Mouse (Mus musculus): ENCODE data around the gene Bend7.

Gene Bend7

DNA sequence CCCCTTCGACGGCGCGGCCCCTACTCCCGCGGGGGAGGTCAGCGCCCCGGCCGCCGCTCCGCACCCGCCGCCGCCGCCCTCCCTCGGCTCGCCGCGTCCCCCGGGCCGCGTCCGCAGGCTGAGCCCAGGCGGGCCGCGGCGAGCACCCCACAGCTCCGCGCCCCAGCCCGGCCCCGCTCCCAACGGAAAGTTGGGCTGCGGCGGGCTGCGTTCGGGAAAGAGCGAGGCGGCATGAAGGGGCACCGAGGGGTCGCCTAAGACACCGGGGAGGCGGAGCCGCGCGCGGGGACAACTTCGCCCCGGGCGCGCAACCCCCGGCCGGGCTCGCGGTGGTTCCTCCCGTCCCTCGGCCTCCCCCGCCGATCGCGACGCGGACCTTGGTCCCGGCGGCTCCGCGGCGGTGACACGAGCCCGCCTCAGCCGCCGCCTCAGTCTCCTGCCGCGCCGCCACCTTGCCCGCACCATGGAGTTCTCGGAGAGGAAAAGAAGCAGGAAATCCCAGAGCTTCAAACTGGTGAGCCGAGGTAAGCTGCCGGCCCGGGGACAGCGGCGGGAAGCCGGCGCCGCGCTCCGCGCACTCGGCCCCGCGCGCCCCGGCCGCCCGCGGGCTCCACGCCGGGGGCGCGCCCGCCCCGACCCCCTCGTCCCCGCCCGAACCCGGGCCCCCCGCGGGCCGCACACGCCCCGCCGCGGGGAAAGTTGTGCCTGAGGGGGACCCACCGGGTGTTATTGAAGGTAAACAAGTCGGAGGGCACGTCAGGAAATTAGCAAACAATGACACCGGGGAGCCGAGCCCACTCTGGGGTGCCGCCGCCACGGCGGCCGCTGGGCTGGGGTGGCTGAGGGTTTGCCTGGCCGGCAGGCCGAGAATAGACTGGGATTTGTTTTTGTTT lies at the start of gene Bend7:
Gene Bend7 (plus strand): TSS at position 63 of the 893 bp plus-strand sequence.
- in situ Hi-C loops (cut with MboI; ENCODE audit: low sequenced_read_pairs): no loop called here

DNA sequence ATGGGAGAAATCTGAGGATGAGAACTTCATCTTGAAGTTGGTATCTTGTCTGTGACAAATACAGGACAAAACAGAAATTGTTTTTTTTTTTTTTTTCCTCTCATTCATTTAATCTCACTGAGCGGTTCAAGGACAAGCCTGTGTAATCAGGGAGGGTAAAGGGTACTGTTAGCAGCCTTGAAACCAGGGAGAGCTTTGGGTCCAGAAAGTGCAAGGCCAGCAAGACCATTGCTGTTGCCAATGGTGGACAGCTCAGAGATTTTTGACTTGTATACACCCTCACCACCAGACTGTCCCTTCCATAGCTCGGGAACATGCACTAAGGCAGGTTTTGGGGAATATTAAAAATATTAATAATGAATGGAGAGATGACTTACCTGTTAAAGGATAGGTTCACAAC lies 49.0 kb upstream of the Bend7 start:
- in situ Hi-C loops (cut with MboI; ENCODE audit: low sequenced_read_pairs): no loop called here

DNA sequence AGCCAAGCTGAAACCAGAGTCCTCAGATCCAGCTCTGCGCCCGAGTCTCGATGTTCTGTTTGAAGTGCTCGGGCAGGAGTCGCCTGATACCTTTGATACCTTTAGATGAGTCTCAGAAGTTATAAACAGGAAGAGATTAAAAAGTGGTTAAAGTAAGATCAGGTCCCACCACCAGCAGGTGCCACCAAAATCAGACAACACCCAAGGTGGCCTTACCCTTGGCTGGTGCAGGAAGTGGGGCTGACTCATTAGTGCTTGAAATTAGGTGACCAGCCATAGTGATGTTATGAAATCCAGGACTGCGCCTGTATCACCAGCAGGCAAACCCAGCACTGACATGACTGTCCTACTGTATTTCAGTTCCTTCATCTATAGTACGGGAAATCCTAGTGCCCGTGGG lies 47.9 kb upstream of the Bend7 start:
- in situ Hi-C loops (cut with MboI; ENCODE audit: low sequenced_read_pairs): no loop called here

DNA sequence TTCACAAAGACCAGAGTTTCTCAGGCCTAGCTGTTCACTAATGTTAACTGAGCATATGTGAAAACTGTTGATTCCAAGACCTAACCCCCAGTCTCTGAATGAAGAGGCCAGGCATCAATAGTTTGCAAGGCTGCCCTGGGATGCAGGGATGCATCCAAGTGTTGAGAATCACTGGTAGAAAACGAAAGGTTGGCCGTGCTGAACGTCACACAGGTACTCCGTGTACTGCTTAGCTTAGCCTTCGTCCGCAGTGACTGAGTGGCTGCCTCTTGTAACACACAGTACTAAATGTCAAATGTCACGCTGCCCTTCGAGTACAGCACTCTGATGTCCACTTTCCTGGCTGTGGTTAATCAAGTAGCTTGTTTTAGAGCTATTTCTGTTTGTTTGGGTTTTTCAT lies 46.0 kb upstream of the Bend7 start:
- in situ Hi-C loops (cut with MboI; ENCODE audit: low sequenced_read_pairs): no loop called here

DNA sequence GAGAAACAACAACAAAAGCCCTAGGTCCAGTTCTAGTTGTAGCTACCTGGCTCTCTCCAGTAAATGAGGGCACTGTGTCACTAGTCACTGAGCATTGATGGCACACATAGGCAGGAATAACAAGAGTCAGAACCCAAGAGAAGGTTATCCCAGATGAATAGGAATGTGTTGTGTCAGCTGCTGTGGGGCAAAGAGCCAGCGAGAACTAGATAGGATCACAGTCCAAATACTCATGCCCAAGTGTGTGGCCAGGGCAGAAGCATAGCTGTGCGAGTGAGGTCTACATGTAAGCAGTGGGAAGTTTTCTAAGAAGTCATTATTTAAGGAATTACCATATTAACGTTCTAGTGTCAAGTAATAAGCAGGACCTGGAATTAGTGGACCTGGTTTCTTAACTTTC lies 37.7 kb upstream of the Bend7 start:
- in situ Hi-C loops (cut with MboI; ENCODE audit: low sequenced_read_pairs): no loop called here

DNA sequence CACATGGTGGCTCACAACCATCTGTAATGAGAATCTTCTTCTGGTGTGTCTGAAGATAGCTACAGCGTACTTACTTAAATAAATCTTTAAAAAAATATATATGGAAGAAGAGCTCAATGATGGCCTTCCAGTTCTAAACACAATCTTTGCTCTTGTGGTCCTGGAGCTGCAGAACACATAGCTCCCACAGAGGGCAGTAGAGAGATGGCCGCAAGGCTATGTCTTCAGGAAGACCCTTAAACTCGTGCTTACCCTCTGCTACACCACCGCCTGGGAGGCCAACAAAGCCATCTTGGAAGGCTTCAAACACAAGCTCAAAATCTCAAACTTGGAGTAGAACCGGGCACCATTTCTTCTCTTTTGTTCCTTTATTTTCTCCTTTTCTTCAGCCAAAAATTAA lies 6.4 kb upstream of the Bend7 start:
- in situ Hi-C loops (cut with MboI; ENCODE audit: low sequenced_read_pairs): no loop called here

DNA sequence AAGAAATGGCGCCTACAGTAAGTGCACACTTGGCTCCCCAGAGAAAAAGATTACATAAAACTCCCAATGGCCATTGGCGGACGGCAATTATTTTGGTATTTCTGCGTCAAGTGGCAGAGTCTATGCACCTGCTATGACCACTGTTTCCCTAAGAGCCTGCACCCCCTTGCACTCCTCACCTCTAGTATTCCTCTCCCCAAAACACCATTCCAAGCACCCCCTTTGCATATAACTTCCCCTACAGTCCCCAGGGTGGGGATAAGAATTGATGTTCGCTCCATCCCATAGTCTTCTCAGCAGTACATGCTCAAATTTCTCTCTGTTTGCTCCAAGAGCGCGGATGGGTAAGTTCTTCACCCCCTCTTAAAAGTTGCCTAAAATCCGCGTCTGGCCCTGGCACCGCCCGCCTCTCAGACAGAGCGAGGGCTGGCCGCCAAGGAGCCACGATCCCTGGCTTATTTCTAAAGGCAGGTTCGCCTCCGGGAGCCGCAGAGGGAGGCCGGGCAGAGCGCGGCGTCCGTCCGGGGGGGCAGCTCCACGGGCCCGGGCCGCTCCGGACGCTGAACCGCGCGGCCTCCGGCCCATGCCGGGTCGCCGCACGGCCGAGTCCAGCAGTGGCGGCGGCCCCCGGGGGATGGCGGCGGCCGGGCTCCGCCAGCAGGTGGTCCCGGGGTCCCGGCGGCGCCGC lies 406 bp upstream of the Bend7 start:
- in situ Hi-C loops (cut with MboI; ENCODE audit: low sequenced_read_pairs): no loop called here

DNA sequence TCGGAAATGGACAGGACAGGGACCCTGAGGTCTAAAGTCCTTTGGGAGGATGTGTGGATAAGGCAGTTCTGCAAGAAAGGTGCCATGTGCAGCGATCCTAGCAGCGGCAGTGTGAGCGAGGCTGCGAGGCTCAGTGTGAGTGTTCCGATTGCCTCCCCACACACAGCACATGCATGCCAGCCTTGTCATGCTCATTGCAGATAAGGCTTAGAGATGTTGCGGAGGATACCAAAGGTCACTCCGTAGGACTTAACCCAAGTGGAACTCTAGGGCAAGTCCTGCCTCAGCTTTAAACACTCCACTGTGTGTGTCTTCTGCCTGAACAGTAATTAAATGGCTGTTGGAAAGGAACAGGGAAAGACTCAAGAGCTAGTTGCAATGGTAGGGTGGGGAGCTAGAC lies 5.5 kb downstream of the Bend7 start:
- in situ Hi-C loops (cut with MboI; ENCODE audit: low sequenced_read_pairs): no loop called here

DNA sequence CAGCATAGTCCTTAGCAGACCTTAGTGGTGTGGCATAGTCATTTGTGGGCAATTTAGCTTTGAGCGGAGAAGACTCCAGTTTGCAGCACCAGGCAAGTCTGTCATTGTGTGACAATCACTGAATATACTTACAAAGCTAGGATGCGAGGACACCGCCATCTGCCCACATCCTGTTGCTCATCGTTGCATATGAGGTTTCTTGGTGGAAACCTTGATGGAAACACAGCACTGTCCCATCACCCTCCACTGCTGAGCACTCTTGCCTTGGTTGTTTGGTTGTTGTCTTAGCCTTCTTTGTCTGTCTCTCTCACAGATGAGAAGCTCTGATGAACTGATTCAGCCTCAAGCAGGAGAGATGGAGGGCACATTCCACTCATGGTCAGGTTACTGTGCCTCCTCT lies 12.5 kb downstream of the Bend7 start:
- in situ Hi-C loops (cut with MboI; ENCODE audit: low sequenced_read_pairs): no loop called here

DNA sequence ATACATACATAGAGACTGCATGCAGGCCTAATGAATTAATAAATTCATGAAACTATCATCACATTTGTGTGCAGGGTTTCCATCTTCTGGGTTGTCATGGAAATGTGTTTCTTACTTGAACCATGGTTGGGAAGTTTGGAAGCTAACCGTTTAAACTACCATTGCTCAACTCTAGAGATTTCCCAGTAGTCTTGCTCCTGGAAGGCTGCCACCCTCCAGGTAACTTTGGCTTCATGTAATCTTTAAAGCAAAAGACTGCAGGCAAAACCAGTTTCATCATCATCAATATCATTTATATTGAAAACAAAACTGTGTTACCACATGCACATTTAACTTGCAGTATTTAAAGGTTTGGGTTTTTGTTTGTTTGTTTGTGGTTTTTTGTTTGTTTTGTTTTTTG lies 16.3 kb downstream of the Bend7 start:
- in situ Hi-C loops (cut with MboI; ENCODE audit: low sequenced_read_pairs): no loop called here

DNA sequence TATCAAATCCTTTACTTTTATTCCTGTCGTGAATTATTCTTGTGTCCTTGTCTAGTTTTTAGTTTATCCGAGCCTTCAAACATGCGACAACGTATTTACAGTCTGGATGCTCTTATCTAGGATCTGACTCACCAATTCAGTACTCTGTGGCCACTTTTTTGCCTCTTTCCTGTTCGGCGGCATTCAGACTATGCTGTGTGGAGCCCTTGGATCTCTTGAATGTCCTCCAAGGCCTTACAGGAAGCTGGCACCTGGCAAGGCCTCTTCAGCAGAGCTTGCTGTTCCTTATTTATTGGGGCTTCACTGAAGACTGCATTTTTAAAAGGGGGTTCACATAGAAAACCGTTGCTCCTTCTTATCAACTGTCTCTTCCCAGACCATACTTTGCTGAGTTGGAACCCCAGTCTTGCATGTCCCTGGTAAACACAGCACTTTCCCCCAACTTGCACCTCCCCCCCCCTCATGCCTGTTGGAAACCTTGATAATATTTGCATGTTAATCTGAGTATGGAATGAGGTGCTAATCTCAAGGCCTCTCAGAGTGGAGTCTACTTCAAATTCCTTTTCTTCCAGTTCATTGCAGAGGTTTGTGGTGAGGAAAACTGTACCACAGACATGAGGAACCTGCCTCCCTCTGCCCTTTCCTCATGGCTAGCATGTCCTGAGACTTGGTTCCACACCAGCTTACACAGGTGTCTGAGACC lies 18.6 kb downstream of the Bend7 start:
- in situ Hi-C loops (cut with MboI; ENCODE audit: low sequenced_read_pairs): no loop called here

DNA sequence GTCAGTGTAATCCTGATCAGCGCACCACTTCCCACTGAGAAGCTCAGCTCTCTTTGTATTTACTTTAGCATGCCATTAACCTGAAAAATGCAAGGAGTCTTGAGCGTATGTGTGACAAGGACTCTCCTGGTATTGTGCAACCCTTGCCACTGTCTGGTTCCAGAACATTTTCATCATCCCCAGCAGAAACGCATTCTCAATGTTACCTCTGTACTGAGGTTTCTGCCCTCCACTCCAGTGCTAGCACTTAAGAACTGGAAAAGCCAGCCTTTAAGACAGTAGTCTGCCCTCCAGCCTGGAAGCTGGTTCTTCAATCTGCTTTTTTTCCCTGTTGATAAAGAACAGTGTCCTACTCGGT lies 19.1 kb downstream of the Bend7 start:
- in situ Hi-C loops (cut with MboI; ENCODE audit: low sequenced_read_pairs): no loop called here

DNA sequence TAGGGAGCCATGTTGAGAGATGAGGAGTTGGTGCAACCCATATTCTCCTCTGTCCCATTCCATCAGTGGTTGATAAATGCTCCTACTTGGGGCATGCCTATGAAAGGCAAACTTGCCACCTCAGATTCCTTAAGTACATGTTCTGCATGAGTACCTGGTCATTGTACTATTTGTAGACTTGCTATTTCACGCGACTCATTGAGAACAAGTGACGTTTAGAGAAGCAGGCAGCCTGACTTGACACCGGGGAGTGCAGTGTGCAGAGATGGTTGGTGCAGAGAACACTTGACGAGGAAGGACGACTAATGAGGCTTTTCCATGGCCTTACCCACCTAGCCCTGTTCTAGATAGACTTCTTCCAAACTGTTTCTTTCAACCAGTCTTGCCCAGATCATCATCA lies 34.3 kb downstream of the Bend7 start:
- in situ Hi-C loops (cut with MboI; ENCODE audit: low sequenced_read_pairs): no loop called here

DNA sequence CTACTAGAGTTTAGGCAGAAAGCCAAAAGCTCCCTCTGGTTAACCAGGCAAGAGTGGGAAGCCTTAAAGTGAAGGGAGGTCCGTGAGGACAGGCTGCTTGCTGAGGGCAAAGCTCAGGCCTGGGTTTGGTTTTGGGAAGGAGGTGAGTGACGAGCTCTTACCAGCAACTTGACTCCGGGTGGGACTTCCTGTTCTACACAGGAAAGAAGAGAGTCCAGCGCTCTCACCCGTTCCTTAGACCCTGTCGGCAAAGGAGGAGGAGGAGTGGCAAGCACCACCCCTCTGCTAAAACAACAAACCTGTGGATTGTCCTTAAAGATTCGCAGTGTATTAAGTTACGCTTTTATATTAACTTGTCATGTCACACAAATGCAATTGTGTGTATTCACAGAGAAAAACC lies 38.1 kb downstream of the Bend7 start:
- in situ Hi-C loops (cut with MboI; ENCODE audit: low sequenced_read_pairs): no loop called here

DNA sequence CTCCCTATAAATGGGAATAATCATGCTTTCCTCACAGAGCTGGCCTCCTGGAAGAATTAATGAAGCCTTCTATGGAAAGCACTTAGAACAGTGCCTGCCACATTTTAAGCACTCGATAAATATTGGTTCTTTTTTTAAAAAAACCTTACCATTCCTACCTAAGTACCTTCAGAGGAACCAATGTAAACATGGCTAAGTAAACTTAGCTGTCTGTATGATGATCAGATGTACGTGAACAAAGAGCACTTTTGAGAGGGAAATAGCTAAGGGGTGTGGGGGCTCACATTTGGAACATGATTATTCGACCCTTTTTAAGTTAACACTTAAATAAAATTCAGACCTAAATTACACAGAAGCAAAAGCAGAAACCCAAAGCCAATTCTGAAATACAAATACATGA lies 39.6 kb downstream of the Bend7 start:
- in situ Hi-C loops (cut with MboI; ENCODE audit: low sequenced_read_pairs): no loop called here

DNA sequence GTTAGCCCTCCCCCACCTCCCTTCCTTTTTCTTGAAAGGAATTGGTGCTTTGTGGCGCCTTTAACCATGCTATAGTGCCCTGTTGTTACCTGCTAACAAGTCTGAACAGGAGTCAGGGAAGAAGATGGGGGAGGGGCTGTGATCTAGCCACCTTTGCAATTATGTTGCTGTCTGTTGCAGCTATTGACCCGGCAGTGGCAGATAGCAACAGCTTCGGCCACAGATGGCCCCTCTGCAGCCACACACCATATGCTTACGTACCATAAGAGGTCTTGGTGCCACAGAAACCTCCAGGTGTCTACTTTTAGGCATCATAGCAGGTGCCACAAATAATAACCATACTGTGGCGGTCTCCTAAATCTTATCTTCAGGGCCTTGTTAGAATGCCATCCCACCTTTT lies 43.1 kb downstream of the Bend7 start:
- in situ Hi-C loops (cut with MboI; ENCODE audit: low sequenced_read_pairs): no loop called here

DNA sequence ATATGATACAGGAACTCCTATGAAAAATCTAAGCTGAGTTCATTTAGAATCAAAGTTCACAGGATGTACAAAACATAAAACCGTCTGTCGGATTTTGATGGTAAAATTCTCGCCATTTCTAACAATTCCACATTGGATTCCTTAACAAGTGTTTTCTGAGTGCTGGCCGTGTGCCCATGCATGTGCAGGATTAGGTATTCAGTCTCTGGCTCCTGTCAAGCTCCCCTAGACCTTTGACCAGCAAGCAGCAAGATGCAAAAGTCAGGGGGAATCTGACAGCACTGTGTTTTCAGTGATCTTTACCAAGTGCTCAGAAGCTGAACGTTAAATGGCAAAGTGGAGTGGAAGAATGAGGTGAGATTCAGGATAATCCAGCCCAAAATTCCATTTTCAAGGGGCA lies 44.3 kb downstream of the Bend7 start:
- in situ Hi-C loops (cut with MboI; ENCODE audit: low sequenced_read_pairs): no loop called here

DNA sequence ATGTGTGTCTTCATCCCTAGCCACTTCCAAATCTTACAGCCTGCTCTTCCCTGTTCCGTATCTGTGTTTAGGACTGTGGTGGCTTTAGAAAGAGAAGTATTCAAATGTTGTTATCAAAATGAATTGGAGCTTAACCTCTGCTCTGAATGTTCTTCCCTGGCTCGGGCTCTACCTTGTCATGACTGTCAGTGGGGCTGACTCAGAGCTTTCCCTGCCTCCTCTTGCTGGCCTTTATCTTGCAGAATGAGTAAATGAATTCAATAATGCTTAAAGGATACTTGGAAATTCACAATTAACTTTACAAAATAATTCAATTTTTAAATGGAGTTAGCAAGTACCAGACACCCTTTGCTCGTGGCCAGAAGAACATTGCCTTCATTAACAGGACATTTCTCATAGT lies 46.4 kb downstream of the Bend7 start:
- in situ Hi-C loops (cut with MboI; ENCODE audit: low sequenced_read_pairs): no loop called here

DNA sequence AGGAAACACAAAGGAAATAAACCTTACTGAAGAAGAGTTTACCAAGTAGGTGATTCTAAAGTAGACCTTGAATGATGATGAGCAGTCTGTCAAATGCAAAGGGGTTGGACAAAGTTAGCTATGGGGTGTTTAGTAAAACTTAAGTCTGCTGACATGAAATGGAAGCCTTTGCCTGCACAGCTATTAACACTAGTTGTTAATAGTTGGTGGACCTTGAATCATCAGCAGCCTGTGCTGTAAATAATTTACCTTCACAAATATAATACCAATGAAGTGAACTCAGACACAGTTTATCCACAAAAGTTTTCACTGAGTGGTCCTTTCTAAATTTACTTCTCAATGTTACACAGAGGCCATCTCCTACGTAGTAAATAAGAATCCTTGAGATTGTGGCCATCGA lies 52.7 kb downstream of the Bend7 start:
- in situ Hi-C loops (cut with MboI; ENCODE audit: low sequenced_read_pairs): no loop called here

DNA sequence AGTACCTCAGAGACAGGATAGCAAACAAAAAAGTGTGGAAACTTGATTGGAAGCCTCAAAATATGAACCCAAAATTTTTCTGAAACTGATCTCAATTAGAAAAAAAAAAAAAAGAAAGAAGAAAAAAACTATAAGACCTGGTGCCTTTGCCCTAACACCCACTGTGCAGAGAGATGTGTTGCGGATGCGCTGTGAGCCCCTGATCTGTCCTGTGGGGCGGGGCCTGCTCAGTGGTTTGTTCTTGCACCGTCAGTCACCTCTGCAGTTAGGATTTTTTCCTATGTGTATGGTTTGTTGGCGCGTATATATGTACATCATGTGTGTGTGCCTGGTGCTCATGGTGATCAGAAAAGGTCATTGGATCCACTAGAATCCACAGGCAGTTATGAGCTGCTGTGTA lies 56.3 kb downstream of the Bend7 start:
- in situ Hi-C loops (cut with MboI; ENCODE audit: low sequenced_read_pairs): no loop called here

DNA sequence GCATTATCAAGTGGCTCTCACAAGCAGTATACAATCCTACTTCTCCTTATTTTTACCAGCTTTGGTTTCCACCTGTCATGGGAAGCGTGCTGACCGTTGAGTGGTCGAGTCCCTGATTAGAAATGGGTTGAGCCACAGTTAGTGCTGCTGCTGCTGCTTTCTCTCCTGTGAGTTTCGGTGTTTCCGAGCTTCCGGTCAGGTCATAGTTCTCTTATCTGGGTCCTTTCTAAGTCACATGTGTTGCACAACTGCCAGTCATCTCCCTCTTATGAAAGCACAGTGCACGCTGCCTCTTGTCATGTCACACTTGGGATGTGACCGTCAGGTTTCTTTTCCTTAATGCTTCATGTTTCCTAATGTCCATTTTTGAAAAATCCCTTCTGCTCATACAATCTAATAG lies 59.7 kb downstream of the Bend7 start:
- in situ Hi-C loops (cut with MboI; ENCODE audit: low sequenced_read_pairs): no loop called here

DNA sequence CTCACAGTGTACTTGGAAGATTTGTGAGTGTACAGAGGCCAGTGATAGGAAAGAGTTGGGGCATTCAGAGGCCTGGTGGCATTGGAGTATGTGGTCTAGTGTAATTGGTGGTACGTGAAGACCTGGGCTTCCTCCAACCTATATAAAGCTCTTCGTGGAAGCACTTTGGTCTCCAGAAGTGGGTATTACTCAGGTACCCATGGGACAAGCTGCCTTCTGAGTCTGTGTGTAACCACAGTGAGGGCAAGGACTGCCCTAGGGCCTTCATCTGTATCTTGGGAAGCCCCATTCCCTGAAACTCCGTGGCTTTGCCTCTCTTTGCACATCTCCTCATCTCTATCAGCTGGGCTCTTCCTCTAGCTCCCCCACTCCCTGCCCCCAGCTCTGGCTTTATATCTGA lies 64.0 kb downstream of the Bend7 start:
- in situ Hi-C loops (cut with MboI; ENCODE audit: low sequenced_read_pairs): no loop called here

Measured in CH12F3 (cell line).